Mouse (Mus musculus) liver, postnatal 0 days (tissue): ENCODE results near the gene Ryr3.

ENCODE experiments used
- CTCF ChIP-seq: sonication (generic); IDR thresholded peaks from 2 replicates; pipeline ENCODE4 v1.5.1; 2016; ENCODE audit warnings: antibody characterized with exemption, low read depth
- EP300 ChIP-seq: IDR thresholded peaks from 2 replicates; pipeline ENCODE4 v1.6.1; 2016; ENCODE audit warnings: antibody characterized with exemption, low read depth, mild to moderate bottlenecking

- TF ChIP-seq CTCF (no peak), EP300 (no peak)
Observed at GRCm38 (mm10) chr2:112751416-112751815, 465.5 kb downstream of the Ryr3 start.
